Comparison of ENCODE assay signal across 8 mouse cellular contexts in genomic region chr10:119363616-119364015, GRCm38 (mm10).
DNase-seq lines count a peak whose midpoint lies in the region; ATAC-seq lines count a peak whose summit lies in the region.

No protein-coding gene starts in this region.

- ATAC-seq in erythroblast, adult 5-6 weeks (replicated peaks; ENCODE audit: low FRiP score, poor library complexity, severe bottlenecking) = no peak

- intact Hi-C loops in gastrocnemius, postnatal 14 days (cut with DNase I; ENCODE audit: low total_unique reads) = no loop called here
- intact Hi-C loops in gastrocnemius, postnatal 36 days (cut with DNase I) = no loop called here

- peak; percentile 22 for DNase-seq in gastrocnemius, postnatal 14 days
- DNase-seq in gastrocnemius, postnatal 36 days = no peak
- peak; percentile 25 for DNase-seq in right cerebral cortex, adult 18-20 months
- no peak for DNase-seq in right cerebral cortex, postnatal 36 days (ENCODE audit: low spot score in 2 of 2)
- DNase-seq in cerebellum, adult 18-20 months = peak; percentile 28 to 39
- peak; percentile 78 for DNase-seq in kidney, postnatal 10 days
- DNase-seq in retina, adult 2 months (ENCODE audit: low read depth, low spot score) = peak; percentile 13

Comparison
In these comparisons a context has a peak if more than half of its experiments do, and no peak if none do; other contexts are left out.
1. DNase-seq: peak in gastrocnemius, postnatal 14 days (single experiment), right cerebral cortex, adult 18-20 months (single experiment), cerebellum, adult 18-20 months (2 of 2), kidney, postnatal 10 days (single experiment) and retina, adult 2 months (single experiment); none in gastrocnemius, postnatal 36 days (0 of 2) and right cerebral cortex, postnatal 36 days (0 of 2).